Mouse (Mus musculus) effector memory CD4-positive, alpha-beta T cell, adult 7 months (primary cell): ENCODE data around the gene Shank1. TPM values are rescaled to one million over a fixed set of nuclear protein-coding genes. Genes with fewer than 3 reads are reported as not detected.

Experiments
- polyA plus RNA-seq: library from polyadenylated mRNA; unstranded; fragments of 100-300 nt; shearing (Covaris generic); gene quantifications from one replicate; pipeline ENCODE4 v1.2.1, GENCODE M21; 2017

The Shank1 gene
- 0.13 TPM for polyA plus RNA-seq

DNA sequence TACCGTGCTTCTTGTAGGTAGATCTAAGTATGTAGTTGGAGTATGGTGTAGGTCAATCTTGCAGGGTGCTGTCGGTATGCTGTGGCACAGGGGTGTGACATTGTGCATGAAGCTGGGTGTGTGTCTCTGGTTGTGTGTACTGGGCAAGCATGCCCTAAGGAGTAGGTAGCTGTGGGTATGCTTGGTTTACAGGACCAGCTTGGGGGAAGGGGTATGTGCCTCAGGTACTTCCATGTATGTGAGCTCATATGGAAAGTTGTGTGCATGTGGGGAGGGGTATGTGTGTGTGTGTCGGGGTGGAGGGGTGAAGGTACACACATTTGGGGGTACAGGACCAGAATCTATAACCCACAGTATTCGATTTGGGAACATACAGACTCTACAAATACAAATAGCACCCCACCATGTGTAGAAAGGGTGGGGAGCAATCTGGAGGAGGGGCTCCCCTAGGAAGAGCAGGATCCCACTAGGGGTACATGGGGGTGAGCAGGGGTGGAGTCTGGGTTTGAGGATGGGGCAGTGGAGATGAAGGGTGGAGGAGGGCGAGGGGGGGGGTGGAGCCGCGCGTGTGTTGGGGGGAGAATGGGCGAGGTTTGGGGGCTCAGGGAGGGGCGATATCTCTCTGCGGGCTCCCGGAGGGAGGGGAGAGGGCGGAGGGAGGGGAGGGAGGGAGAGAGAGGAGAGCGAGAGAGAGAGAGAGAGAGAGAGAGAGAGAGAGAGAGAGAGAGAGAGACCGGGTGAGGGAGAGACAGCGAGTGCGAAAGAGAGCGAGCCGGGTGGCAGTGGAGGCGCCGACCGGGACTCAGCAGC, at the start of gene Shank1:
TSS of gene Shank1 (plus strand) at position 779 of the 810 bp plus-strand sequence.

DNA sequence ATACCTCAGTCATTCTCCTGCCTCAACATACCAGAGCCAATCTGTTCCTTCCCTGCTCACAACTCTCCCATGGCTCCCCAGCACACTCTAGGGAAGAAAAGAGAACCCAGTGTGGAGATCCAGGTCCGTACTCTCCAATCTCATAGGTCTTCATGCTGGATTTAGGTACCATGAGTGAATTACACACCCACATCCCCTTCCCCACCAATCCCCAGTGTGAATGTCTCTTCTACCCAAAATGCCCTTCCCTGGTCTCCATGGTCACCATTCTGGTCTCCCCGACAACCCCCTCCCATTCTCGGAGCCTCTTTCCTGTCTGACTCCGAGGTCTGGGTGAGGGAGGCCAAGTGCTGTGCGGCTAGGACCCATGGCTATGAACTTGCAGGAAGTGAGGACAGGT, 48.9 kb upstream of the Shank1 start, which contains the start of gene Gm15517:
TSS of gene Gm15517 (plus strand) at position 301 of the 400 bp plus-strand sequence.

GRCm38 (mm10) chr7:44306516-44307240, 3.4 kb upstream of the Shank1 start, which contains the start of gene Clec11a:
Gene Clec11a (minus strand): TSS chr7:44306902.

GRCm38 (mm10) chr7:44383980-44384715, 74.1 kb downstream of the Shank1 start, which contains the start of gene Syt3:
Gene Syt3 (plus strand): TSS chr7:44384102.

GRCm38 (mm10) chr7:44385720-44386119, 75.7 kb downstream of the Shank1 start, which contains the start of gene 1700008O03Rik:
Gene 1700008O03Rik (minus strand): TSS chr7:44385820.

Other genes starting within 250 kb of the Shank1 start
- gene Klk1b21, start 207.9 kb upstream of the Shank1 start, polyA plus RNA-seq, result not detected
- not detected for gene Klk1b22, start 197.6 kb upstream of the Shank1 start, polyA plus RNA-seq
- gene Klk1b16, start 173.5 kb upstream of the Shank1 start, polyA plus RNA-seq, result not detected
- gene Klk1b24, start 122.0 kb upstream of the Shank1 start, polyA plus RNA-seq, result not detected
- not detected for gene Klk1b3, start 112.1 kb upstream of the Shank1 start, polyA plus RNA-seq
- gene Klk1b4, start 102.8 kb upstream of the Shank1 start, polyA plus RNA-seq, result not detected
- gene Klk1b5, start 94.3 kb upstream of the Shank1 start, polyA plus RNA-seq, result not detected
- gene Klk1, start 84.9 kb upstream of the Shank1 start, polyA plus RNA-seq, result not detected
- gene Gm36864, start 74.1 kb upstream of the Shank1 start, polyA plus RNA-seq, result not detected
- 0.62 TPM for gene 1700028J19Rik, start 63.6 kb upstream of the Shank1 start, polyA plus RNA-seq
- gene 2410002F23Rik, start 63.5 kb upstream of the Shank1 start, polyA plus RNA-seq, result 218 TPM
- not detected for gene Acp4, start 52.9 kb upstream of the Shank1 start, polyA plus RNA-seq
- gene Gm15517, start 48.8 kb upstream of the Shank1 start, polyA plus RNA-seq, result not detected
- gene Clec11a, start 3.4 kb upstream of the Shank1 start, polyA plus RNA-seq, result 0.29 TPM
- gene Syt3, start 73.8 kb downstream of the Shank1 start, polyA plus RNA-seq, result 0.20 TPM
- not detected for gene 1700008O03Rik, start 75.6 kb downstream of the Shank1 start, polyA plus RNA-seq
- gene Lrrc4b, start 118.8 kb downstream of the Shank1 start, polyA plus RNA-seq, result 0.13 TPM
- gene Aspdh, start 155.1 kb downstream of the Shank1 start, polyA plus RNA-seq, result 0.57 TPM
- gene Josd2, start 157.7 kb downstream of the Shank1 start, polyA plus RNA-seq, result 61.2 TPM
- gene Emc10, start 186.3 kb downstream of the Shank1 start, polyA plus RNA-seq, result 164 TPM
- 2.0 TPM for gene Fam71e1, start 186.3 kb downstream of the Shank1 start, polyA plus RNA-seq
- gene Mybpc2, start 214.4 kb downstream of the Shank1 start, polyA plus RNA-seq, result not detected
- 0.54 TPM for gene Spib, start 221.8 kb downstream of the Shank1 start, polyA plus RNA-seq
- 49.4 TPM for gene Pold1, start 238.6 kb downstream of the Shank1 start, polyA plus RNA-seq
- 217 TPM for gene Nr1h2, start 243.7 kb downstream of the Shank1 start, polyA plus RNA-seq